Mouse (Mus musculus): ENCODE data around the gene Eif2b2. TPM values are rescaled to one million over a fixed set of nuclear protein-coding genes. Genes with fewer than 3 reads are reported as not detected.
A peak's percentile ranks its signal among the peaks of the same experiment; 100 is the strongest.

Gene Eif2b2
- polyA plus RNA-seq, 1 experiment from 2014 or later = 88.2 TPM

GRCm38 (mm10) chr12:85215031-85215430 is 4.2 kb upstream of the Eif2b2 start:
- Histone ChIP-seq H3K27me3 (no peaks in the 10 kb centered on the region), H3K9ac (no peak overlapping the region), H3K27ac (no peak overlapping the region), H3K4me1 (peaks cover 5% of the 10 kb centered on the region), H3K4me3 (no peak overlapping the region), H3K36me3 (no peaks in the 10 kb centered on the region), H3K4me2 (replicated peaks) (no peak overlapping the region), H3K9me3 (no peaks in the 10 kb centered on the region)
- whole genome bisulfite sequencing = 37% methylated on average over 5 of the region's 5 CpGs
- ATAC-seq (ENCODE audit: insufficient number of reproducible peaks, insufficient read depth, low FRiP score, low TSS enrichment) = no peak

- Histone ChIP-seq H3K9me3 (no peaks in the 10 kb centered on the region), H3K4me2 (replicated peaks) (no peak overlapping the region), H3K4me3 (no peak overlapping the region), H3K36me3 (peaks cover 21% of the 10 kb centered on the region), H3K9ac (no peak overlapping the region), H3K4me1 (peaks cover 20% of the 10 kb centered on the region), H3K27ac (no peak overlapping the region), H3K27me3 (no peaks in the 10 kb centered on the region)
- 72% methylated on average over 2 of the region's 2 CpGs for WGBS
- ATAC-seq (ENCODE audit: insufficient number of reproducible peaks, insufficient read depth, low FRiP score, low TSS enrichment) = no peak; the same call in 1 of the 2 replicates
Measured at GRCm38 (mm10) chr12:85217733-85218310, 1.5 kb upstream of the Eif2b2 start.

GRCm38 (mm10) chr12:85219905-85220290 is 617 bp downstream of the Eif2b2 start:
- peak overlapping the region; percentile 64; the same call in 1 of the 2 replicates for H3K27ac ChIP-seq
- no peak for ATAC-seq (ENCODE audit: insufficient number of reproducible peaks, insufficient read depth, low FRiP score, low TSS enrichment)
- WGBS = 3% methylated on average over 12 of the region's 12 CpGs

GRCm38 (mm10) chr12:85227227-85227626 is 7.9 kb downstream of the Eif2b2 start:
- peak overlapping the region; percentile 64; the same call in 1 of the 2 replicates for H3K27ac ChIP-seq
- H3K9me3 ChIP-seq = no peaks in the 10 kb centered on the region
- no peak overlapping the region for H3K9ac ChIP-seq
- peaks cover 28% of the 10 kb centered on the region for H3K4me1 ChIP-seq
- no peak overlapping the region for H3K4me3 ChIP-seq
- peak; percentile 75; the same call in 1 of the 2 replicates for ATAC-seq (ENCODE audit: insufficient number of reproducible peaks, insufficient read depth, low FRiP score, low TSS enrichment)
- no peaks in the 10 kb centered on the region for H3K27me3 ChIP-seq
- 26% methylated on average over 7 of the region's 7 CpGs for WGBS
- no peak overlapping the region for H3K4me2 ChIP-seq (replicated peaks)
- peaks cover 47% of the 10 kb centered on the region for H3K36me3 ChIP-seq

More at GRCm38 (mm10) chr12:85219905-85220290, 617 bp downstream of the Eif2b2 start:
- peaks cover 20% of the 10 kb centered on the region for H3K4me1 ChIP-seq
- no peaks in the 10 kb centered on the region for H3K27me3 ChIP-seq
- peaks cover 41% of the 10 kb centered on the region for H3K36me3 ChIP-seq
- peak overlapping the region; percentile 81 for H3K4me3 ChIP-seq
- peak overlapping the region; percentile 90 for H3K4me2 ChIP-seq (replicated peaks)
- peak overlapping the region; percentile 75 for H3K9ac ChIP-seq
- no peaks in the 10 kb centered on the region for H3K9me3 ChIP-seq

DNA sequence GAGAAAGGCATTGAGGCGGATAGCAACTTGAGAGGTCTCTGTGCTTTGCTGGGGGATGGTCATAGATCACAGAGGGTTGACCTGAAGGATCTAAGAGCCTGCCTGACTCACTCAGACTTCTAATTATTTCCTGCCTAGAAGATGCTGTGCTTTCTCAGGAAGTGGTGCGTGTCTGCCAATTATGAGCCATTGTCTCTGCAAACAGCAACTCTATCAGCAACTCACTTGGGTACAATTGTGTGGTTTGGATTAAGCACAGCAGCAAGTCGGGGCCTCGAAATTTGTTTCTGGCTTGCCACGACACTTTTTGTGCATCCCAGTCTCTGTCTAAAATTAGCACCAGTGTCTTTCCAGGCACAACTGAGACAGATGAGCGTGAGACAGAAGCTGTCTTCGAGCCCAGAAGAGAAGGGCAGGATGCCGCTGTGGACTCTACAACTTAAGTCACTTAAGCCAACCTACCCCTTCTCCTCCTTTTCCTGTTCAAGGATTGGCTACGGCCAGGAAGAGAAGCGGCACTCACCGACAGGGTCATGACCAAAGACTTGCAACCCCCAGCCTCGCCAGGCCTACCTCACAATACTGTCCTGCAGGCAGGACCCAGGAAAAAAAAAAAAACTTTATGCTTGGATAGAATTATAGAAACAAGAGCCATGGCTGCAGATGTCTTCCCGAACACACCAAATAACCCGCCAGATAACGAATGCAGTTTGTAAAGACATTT is 8.8 kb downstream of the Eif2b2 start:
- Histone ChIP-seq H3K4me2 (replicated peaks) (no peak overlapping the region), H3K9ac (no peak overlapping the region), H3K9me3 (no peaks in the 10 kb centered on the region), H3K4me3 (no peak overlapping the region), H3K27ac (peak overlapping the region; percentile 64; the same call in 1 of the 2 replicates), H3K36me3 (peaks cover 39% of the 10 kb centered on the region), H3K27me3 (no peaks in the 10 kb centered on the region), H3K4me1 (peaks cover 28% of the 10 kb centered on the region)
- ATAC-seq (ENCODE audit: insufficient number of reproducible peaks, insufficient read depth, low FRiP score, low TSS enrichment) = no peak
- 51% methylated on average over 15 of the region's 15 CpGs for WGBS

DNA sequence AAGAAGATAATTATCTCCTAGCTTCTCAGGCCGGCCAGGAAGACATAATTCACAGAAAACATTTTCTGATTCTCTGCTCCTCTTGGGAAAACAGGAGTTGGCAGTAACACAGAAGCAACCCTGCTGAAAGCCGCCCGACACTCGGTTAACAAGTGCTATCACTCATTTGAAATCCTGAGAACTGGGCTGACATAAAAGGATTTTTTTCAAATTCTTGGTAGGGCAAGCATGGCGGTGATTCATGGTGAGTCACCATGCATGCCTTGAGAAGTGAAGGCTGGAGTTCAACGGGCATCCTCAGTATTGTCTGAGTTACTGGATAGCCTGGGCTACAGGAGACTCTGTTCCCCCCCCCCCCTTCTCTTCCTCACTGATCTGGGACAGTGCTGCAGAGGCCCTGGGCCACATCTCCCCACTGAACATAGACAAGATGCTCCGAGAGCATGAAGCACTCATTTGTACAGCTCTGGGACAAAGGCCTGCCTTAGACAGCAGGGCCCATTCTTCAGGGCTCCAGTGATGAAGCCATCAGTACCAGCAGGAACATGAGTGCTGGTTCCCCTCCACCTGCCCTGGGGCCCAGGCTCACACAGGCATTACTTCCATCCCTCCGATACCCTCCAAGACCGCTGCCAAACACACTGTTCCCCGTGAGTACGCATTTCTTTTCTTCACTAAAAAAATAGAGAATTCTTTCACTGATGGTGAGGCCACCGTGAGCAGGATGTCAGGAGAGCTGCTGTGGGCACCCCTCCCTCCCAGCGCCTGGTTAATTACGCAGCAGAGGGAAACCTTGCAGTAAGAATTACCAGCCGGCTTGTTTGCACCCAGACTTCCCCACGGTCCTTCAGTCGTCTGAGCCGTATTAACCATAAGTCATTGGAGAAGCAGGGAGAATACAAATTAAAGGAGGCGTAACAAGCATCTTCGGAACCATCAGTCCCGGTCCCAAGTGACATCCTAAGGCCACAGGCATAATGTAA is 14.4 kb downstream of the Eif2b2 start:
- H3K4me2 ChIP-seq (replicated peaks) = no peak overlapping the region
- H3K4me3 ChIP-seq = no peak overlapping the region
- H3K4me1 ChIP-seq = peaks cover 20% of the 10 kb centered on the region; the same call in 1 of the 2 replicates
- no peaks in the 10 kb centered on the region for H3K27me3 ChIP-seq
- ATAC-seq (ENCODE audit: insufficient number of reproducible peaks, insufficient read depth, low FRiP score, low TSS enrichment) = no peak
- H3K36me3 ChIP-seq = no peaks in the 10 kb centered on the region
- H3K27ac ChIP-seq = no peak overlapping the region
- H3K9ac ChIP-seq = no peak overlapping the region
- H3K9me3 ChIP-seq = no peaks in the 10 kb centered on the region
- 66% methylated on average over 21 of the region's 21 CpGs for WGBS

GRCm38 (mm10) chr12:85237553-85237952 is 18.3 kb downstream of the Eif2b2 start:
- Histone ChIP-seq H3K4me2 (replicated peaks) (no peak overlapping the region), H3K4me1 (0 out of 2 replicates have a peak, but pooled peaks cover 14% of the 10 kb centered on the region), H3K4me3 (no peak overlapping the region), H3K9me3 (no peaks in the 10 kb centered on the region), H3K27ac (no peak overlapping the region), H3K36me3 (0 out of 2 replicates have a peak, but pooled peaks cover 2% of the 10 kb centered on the region), H3K27me3 (no peaks in the 10 kb centered on the region), H3K9ac (no peak overlapping the region)
- 81% methylated on average over 5 of the region's 5 CpGs for WGBS
- no peak for ATAC-seq (ENCODE audit: insufficient number of reproducible peaks, insufficient read depth, low FRiP score, low TSS enrichment)

GRCm38 (mm10) chr12:85252083-85252482 is 32.8 kb downstream of the Eif2b2 start:
- Histone ChIP-seq H3K4me3 (no peak overlapping the region), H3K4me2 (replicated peaks) (no peak overlapping the region), H3K4me1 (peaks cover 12% of the 10 kb centered on the region), H3K9ac (no peak overlapping the region), H3K36me3 (peaks cover 10% of the 10 kb centered on the region; the same call in 1 of the 2 replicates), H3K27ac (no peak overlapping the region), H3K27me3 (no peaks in the 10 kb centered on the region), H3K9me3 (no peaks in the 10 kb centered on the region)
- 83% methylated on average over 3 of the region's 3 CpGs for WGBS
- no peak for ATAC-seq (ENCODE audit: insufficient number of reproducible peaks, insufficient read depth, low FRiP score, low TSS enrichment)

- Histone ChIP-seq H3K9ac (no peak overlapping the region), H3K27ac (peak overlapping the region; percentile 78), H3K27me3 (no peaks in the 10 kb centered on the region), H3K9me3 (no peaks in the 10 kb centered on the region), H3K4me3 (no peak overlapping the region), H3K4me2 (replicated peaks) (peak overlapping the region; percentile 11; the same call in 1 of the 2 replicates), H3K36me3 (no peaks in the 10 kb centered on the region; the same call in 1 of the 2 replicates), H3K4me1 (peaks cover 15% of the 10 kb centered on the region)
- 53% methylated on average over 7 of the region's 7 CpGs for WGBS
- ATAC-seq (ENCODE audit: insufficient number of reproducible peaks, insufficient read depth, low FRiP score, low TSS enrichment) = 0 out of 2 replicates have a peak, but pooled peaks have one; percentile 22
Measured at GRCm38 (mm10) chr12:85256074-85256751, 36.9 kb downstream of the Eif2b2 start.

- no peaks in the 10 kb centered on the region; the same call in 1 of the 2 replicates for H3K36me3 ChIP-seq
- H3K27ac ChIP-seq = 0 out of 2 replicates have a peak overlapping the region, but pooled peaks have one; percentile 18
- WGBS = 79% methylated on average over 7 of the region's 7 CpGs
- ATAC-seq (ENCODE audit: insufficient number of reproducible peaks, insufficient read depth, low FRiP score, low TSS enrichment) = no peak
- no peak overlapping the region for H3K4me2 ChIP-seq (replicated peaks)
- H3K4me1 ChIP-seq = peaks cover 18% of the 10 kb centered on the region
- H3K27me3 ChIP-seq = no peaks in the 10 kb centered on the region
- H3K4me3 ChIP-seq = no peak overlapping the region
- no peak overlapping the region for H3K9ac ChIP-seq
- no peaks in the 10 kb centered on the region for H3K9me3 ChIP-seq
Measured at GRCm38 (mm10) chr12:85257008-85257639, 37.8 kb downstream of the Eif2b2 start.
